Comparison of ENCODE assay signal across 9 mouse cellular contexts in genomic region chrX:48683451-48683850, GRCm38 (mm10). TPM values are rescaled to one million over a fixed set of nuclear protein-coding genes. Genes with fewer than 3 reads are reported as not detected.
DNase-seq lines count a peak whose midpoint lies in the region; ATAC-seq and TF ChIP-seq lines count a peak whose summit lies in the region.
"Had no signal": no experiment of that assay in that cellular context is flagged by ENCODE, and none has a peak within 500 bp of the region (broad histone marks: within the 10 kb centered on the region; RNA-seq: fewer than 3 reads in every experiment).

No protein-coding gene starts in this region.

- H3K27ac ChIP-seq in forebrain, postnatal 0 days (ENCODE audit: low read depth, low read length) = no peak overlapping the region
- no peak overlapping the region for H3K27ac ChIP-seq in forebrain, embryonic 12.5 days
- H3K27ac ChIP-seq in kidney, postnatal 0 days = no peak overlapping the region
- H3K27ac ChIP-seq: hindbrain, embryonic 15.5 days had no signal

- WGBS in forebrain, postnatal 0 days = 23% methylated on average over 3 of the region's 3 CpGs
- 19% methylated on average over 3 of the region's 3 CpGs for WGBS in forebrain, embryonic 12.5 days
- WGBS in kidney, postnatal 0 days = 20% methylated on average over 3 of the region's 3 CpGs

- DNase-seq in forebrain, postnatal 0 days = peak; percentile 50
- peak; percentile 55 for DNase-seq in testis, postnatal 10 days (ENCODE audit: low spot score)
- DNase-seq in testis, postnatal 14 days (ENCODE audit: low spot score) = no peak
- DNase-seq in kidney, postnatal 0 days (ENCODE audit: low spot score) = peak; percentile 63
- DNase-seq in thymus, postnatal 0 days (ENCODE audit: low spot score) = peak; percentile 48

- H3K9me3 ChIP-seq in forebrain, postnatal 0 days (ENCODE audit: low read length) = no peaks in the 10 kb centered on the region
- H3K9me3 ChIP-seq in forebrain, embryonic 12.5 days = no peaks in the 10 kb centered on the region
- H3K9me3 ChIP-seq in kidney, postnatal 0 days (replicated peaks; ENCODE audit: low read length) = no peaks in the 10 kb centered on the region
- H3K9me3 ChIP-seq: hindbrain, embryonic 15.5 days had no signal

- H3K4me2 ChIP-seq in forebrain, postnatal 0 days (ENCODE audit: low read depth) = no peak overlapping the region
- H3K4me2 ChIP-seq in forebrain, embryonic 12.5 days = no peak overlapping the region
- no peak overlapping the region for H3K4me2 ChIP-seq in kidney, postnatal 0 days (ENCODE audit: low read length)
- H3K4me2 ChIP-seq: hindbrain, embryonic 15.5 days had no signal

- H3K4me1 ChIP-seq in forebrain, postnatal 0 days (ENCODE audit: insufficient read depth) = no peaks in the 10 kb centered on the region
- no peaks in the 10 kb centered on the region for H3K4me1 ChIP-seq in forebrain, embryonic 12.5 days
- no peaks in the 10 kb centered on the region for H3K4me1 ChIP-seq in kidney, postnatal 0 days (replicated peaks; ENCODE audit: insufficient read depth, low read length)
- H3K4me1 ChIP-seq: hindbrain, embryonic 15.5 days had no signal

- no peak overlapping the region for H3K4me3 ChIP-seq in forebrain, postnatal 0 days (ENCODE audit: low read depth, low read length)
- no peak overlapping the region for H3K4me3 ChIP-seq in forebrain, embryonic 12.5 days (replicated peaks)
- H3K4me3 ChIP-seq in kidney, postnatal 0 days (replicated peaks; ENCODE audit: low read depth, low read length) = no peak overlapping the region
- H3K4me3 ChIP-seq: hindbrain, embryonic 15.5 days had no signal

- no peak overlapping the region for H3K9ac ChIP-seq in forebrain, postnatal 0 days
- no peak overlapping the region for H3K9ac ChIP-seq in forebrain, embryonic 12.5 days
- H3K9ac ChIP-seq in kidney, postnatal 0 days (ENCODE audit: low read depth, low read length) = no peak overlapping the region
- H3K9ac ChIP-seq: hindbrain, embryonic 15.5 days had no signal

- 0 out of 2 replicates have a peak, but pooled peaks have one; percentile 29 for ATAC-seq in forebrain, postnatal 0 days
- no peak for ATAC-seq in forebrain, embryonic 12.5 days (ENCODE audit: low FRiP score)
- ATAC-seq in common myeloid progenitor, adult 5-6 weeks (replicated peaks; ENCODE audit: low read depth, poor library complexity, severe bottlenecking) = peak; percentile 80
- ATAC-seq in kidney, postnatal 0 days (replicated peaks; ENCODE audit: low FRiP score, low read depth) = no peak
- ATAC-seq in megakaryocyte, adult 5-6 weeks (ENCODE audit: poor library complexity, severe bottlenecking) = peak; percentile 60

- no peaks in the 10 kb centered on the region for H3K27me3 ChIP-seq in forebrain, postnatal 0 days (ENCODE audit: insufficient read depth, low read length)
- no peaks in the 10 kb centered on the region for H3K27me3 ChIP-seq in forebrain, embryonic 12.5 days
- H3K27me3 ChIP-seq in kidney, postnatal 0 days (ENCODE audit: insufficient read depth, low read length) = no peaks in the 10 kb centered on the region
- H3K27me3 ChIP-seq: hindbrain, embryonic 15.5 days had no signal

- no peaks in the 10 kb centered on the region for H3K36me3 ChIP-seq in forebrain, postnatal 0 days (ENCODE audit: insufficient read depth)
- no peaks in the 10 kb centered on the region for H3K36me3 ChIP-seq in forebrain, embryonic 12.5 days (replicated peaks)
- no peaks in the 10 kb centered on the region for H3K36me3 ChIP-seq in kidney, postnatal 0 days (ENCODE audit: insufficient read depth, low read length)
- H3K36me3 ChIP-seq: hindbrain, embryonic 15.5 days had no signal

- peak; percentile 64 for TF ChIP-seq CTCF in forebrain, postnatal 0 days (IDR thresholded peaks at IDR 0.05; ENCODE audit: low read depth)
- TF ChIP-seq CTCF in kidney, postnatal 0 days (IDR thresholded peaks at IDR 0.05; ENCODE audit: low read depth) = peak; percentile 73

RNA-seq across cellular contexts. Expression of gene Gpr119, which starts 9.2 kb away (rescaled TPM):
- total RNA-seq in forebrain, postnatal 0 days (2014; rRNA removed) = 0.14 TPM in 1 of 2 replicates, not detected in the other
- polyA plus RNA-seq in forebrain, postnatal 0 days (2015; fragmentation: Nextera tagmentation; extraction: Ambion mirVana) = not detected in 2 replicates
- not detected in 2 replicates for polyA plus RNA-seq in forebrain, embryonic 12.5 days (2016; fragmentation: Nextera tagmentation; extraction: Ambion mirVana)
- total RNA-seq in common myeloid progenitor, adult 5-6 weeks (2017) = not detected in 2 replicates
- not detected in 2 replicates for polyA plus RNA-seq in kidney, postnatal 0 days (2015; fragmentation: Nextera tagmentation; extraction: Ambion mirVana)
- total RNA-seq in megakaryocyte, adult 5-6 weeks (2015) = 0.18 TPM in 1 of 2 replicates, not detected in the other
- not detected in 2 replicates for total RNA-seq in megakaryocyte, adult 5-6 weeks (2017)
- 0.05 TPM in 1 of 2 replicates, not detected in the other for polyA plus RNA-seq in thymus, postnatal 0 days (2015; fragmentation: Nextera tagmentation; extraction: Ambion mirVana)
- polyA plus RNA-seq: hindbrain, embryonic 15.5 days had no signal

RNA-seq across cellular contexts. Expression of gene Rbmx2, which starts 11.4 kb away (rescaled TPM):
- total RNA-seq in forebrain, postnatal 0 days (2014; rRNA removed) = 9.7 and 13.1 TPM in 2 replicates
- 28.5 and 30.3 TPM in 2 replicates for polyA plus RNA-seq in forebrain, postnatal 0 days (2015; fragmentation: Nextera tagmentation; extraction: Ambion mirVana)
- 27.9 and 33.6 TPM in 2 replicates for polyA plus RNA-seq in forebrain, embryonic 12.5 days (2016; fragmentation: Nextera tagmentation; extraction: Ambion mirVana)
- 19.5 and 20.4 TPM in 2 replicates for total RNA-seq in common myeloid progenitor, adult 5-6 weeks (2017)
- polyA plus RNA-seq in kidney, postnatal 0 days (2015; fragmentation: Nextera tagmentation; extraction: Ambion mirVana) = 19.2 and 22.2 TPM in 2 replicates
- total RNA-seq in megakaryocyte, adult 5-6 weeks (2015) = 13.5 and 14.3 TPM in 2 replicates
- 12.9 and 15.6 TPM in 2 replicates for total RNA-seq in megakaryocyte, adult 5-6 weeks (2017)
- polyA plus RNA-seq in thymus, postnatal 0 days (2015; fragmentation: Nextera tagmentation; extraction: Ambion mirVana) = 28.5 and 28.8 TPM in 2 replicates

Comparison
In these comparisons a context has a peak if more than half of its experiments do, and no peak if none do; other contexts are left out.
1. ATAC-seq: peak in forebrain, postnatal 0 days (single experiment), common myeloid progenitor, adult 5-6 weeks (single experiment) and megakaryocyte, adult 5-6 weeks (single experiment); none in forebrain, embryonic 12.5 days (single experiment) and kidney, postnatal 0 days (single experiment).